Mouse (Mus musculus): Measurements from ENCODE around the gene Lcp2. TPM values are rescaled to one million over a fixed set of nuclear protein-coding genes. Genes with fewer than 3 reads are reported as not detected.

The Lcp2 gene
- total and polyA plus RNA-seq, 3 experiments, result 55.7 to 70.0 (median 66.4) TPM

DNA sequence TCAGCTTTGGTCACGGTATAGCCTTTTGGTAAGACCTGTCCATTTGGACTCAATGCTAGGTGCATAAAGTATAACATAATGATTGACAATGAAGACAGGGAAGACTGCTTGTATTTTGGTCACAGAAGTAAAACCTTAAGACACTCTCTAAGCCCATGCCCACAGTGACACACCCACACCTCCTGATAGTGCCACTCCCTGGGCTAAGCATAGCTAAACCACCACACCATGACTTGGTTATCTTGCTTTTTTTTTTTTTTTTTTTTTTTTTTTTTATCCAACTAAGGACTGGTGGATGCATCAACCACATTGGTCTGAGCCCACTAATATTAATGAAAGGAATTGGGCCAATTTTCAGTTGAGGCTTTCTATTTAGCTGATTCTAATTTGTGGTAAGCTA is 62.5 kb downstream of the Lcp2 start:
- no peaks in the 10 kb centered on the region for H3K79me2 ChIP-seq (ENCODE audit: control insufficient read depth, insufficient read depth, low read length, poor library complexity)
- H3K9ac ChIP-seq (ENCODE audit: control insufficient read depth, low read depth, low read length, poor library complexity, severe bottlenecking), result no peak overlapping the region
- no peaks in the 10 kb centered on the region for H3K9me3 ChIP-seq (replicated peaks; ENCODE audit: insufficient read depth, low read length)
- peaks cover 15 to 17% of the 10 kb centered on the region in 2 experiments for H3K4me1 ChIP-seq (ENCODE audit: control insufficient read depth in 1 of 2, insufficient read depth in 2 of 2, low read length in 2 of 2)
- DNase-seq (ENCODE audit: low read depth, low spot score), result peak; percentile 77
- H3K36me3 ChIP-seq (ENCODE audit: control insufficient read depth in 1 of 2, insufficient read depth in 2 of 2, low read length in 2 of 2), result peaks cover 0 to 17% of the 10 kb centered on the region in 2 experiments; a peak in 2 of 4 replicates
- H3K27me3 ChIP-seq (ENCODE audit: control insufficient read depth in 1 of 2, insufficient read depth in 2 of 2, low read length in 2 of 2), result no peaks in the 10 kb centered on the region
- H3K4me3 ChIP-seq (ENCODE audit: control insufficient read depth in 1 of 2, insufficient read depth in 1 of 2, low read depth in 2 of 2, low read length in 2 of 2), result no peak overlapping the region
- no peak overlapping the region for H3K27ac ChIP-seq (ENCODE audit: control insufficient read depth, low read depth, low read length)
- no peak for TF ChIP-seq TAL1 (IDR thresholded peaks at IDR 0.05; ENCODE audit: low read length)
- no peak for TF ChIP-seq CHD2 (IDR thresholded peaks at IDR 0.05; ENCODE audit: low read length)
- TF ChIP-seq POLR2A (IDR thresholded peaks at IDR 0.05; ENCODE audit: control insufficient read depth in 1 of 2, insufficient read depth in 1 of 2, low read depth in 1 of 2, low read length in 2 of 2, poor library complexity in 1 of 2), result no peak
- TF ChIP-seq USF2 (IDR thresholded peaks at IDR 0.05; ENCODE audit: borderline replicate concordance in 1 of 2, insufficient read depth in 1 of 2, low read depth in 1 of 2, low read length in 2 of 2), result no peak
- no peak for TF ChIP-seq ZMIZ1 (IDR thresholded peaks at IDR 0.05; ENCODE audit: low read depth, low read length)
- TF ChIP-seq KAT2A (conservative IDR thresholded peaks at IDR 0.05; ENCODE audit: low read depth, low read length), result no peak
- TF ChIP-seq ZC3H11A (IDR thresholded peaks at IDR 0.05; ENCODE audit: low read depth, low read length), result no peak
- TF ChIP-seq JUND (IDR thresholded peaks at IDR 0.05; ENCODE audit: low read depth, low read length), result no peak
- peak; percentile 82 for TF ChIP-seq GATA1 (IDR thresholded peaks at IDR 0.05; ENCODE audit: low read depth, low read length)
- no peak for TF ChIP-seq POLR2AphosphoS5 (IDR thresholded peaks at IDR 0.05; ENCODE audit: borderline replicate concordance, low read depth, low read length)
- TF ChIP-seq SMC3 (IDR thresholded peaks at IDR 0.05; ENCODE audit: low read depth, low read length), result no peak
- no peak; the same call in 1 of the 2 replicates for TF ChIP-seq MAFK (IDR thresholded peaks at IDR 0.05; ENCODE audit: borderline replicate concordance, low read depth, low read length)
- peak; percentile 69 for TF ChIP-seq EP300 (IDR thresholded peaks at IDR 0.05; ENCODE audit: low read depth in 1 of 2, low read length in 2 of 2)
- TF ChIP-seq CTCF (IDR thresholded peaks at IDR 0.05 in 2 of 3, conservative IDR thresholded peaks at IDR 0.05 in 1 of 3; ENCODE audit: control insufficient read depth in 1 of 3, insufficient read depth in 1 of 3, low read depth in 2 of 3, low read length in 3 of 3, poor library complexity in 1 of 3, severe bottlenecking in 1 of 3), result no peak
- TF ChIP-seq MYC (IDR thresholded peaks at IDR 0.05; ENCODE audit: low read depth, low read length), result 0 out of 2 replicates have a peak, but pooled peaks have one; percentile 40
- no peak for TF ChIP-seq USF1 (IDR thresholded peaks at IDR 0.05; ENCODE audit: low read depth, low read length)
- no peak for TF ChIP-seq E2F4 (IDR thresholded peaks at IDR 0.05; ENCODE audit: borderline replicate concordance, low read depth, low read length)
- no peak for TF ChIP-seq UBTF (IDR thresholded peaks at IDR 0.05; ENCODE audit: borderline replicate concordance, insufficient read depth, low read depth, low read length)
- TF ChIP-seq MXI1 (IDR thresholded peaks at IDR 0.05; ENCODE audit: low read depth, low read length), result peak; percentile 30; the same call in 1 of the 2 replicates
- TF ChIP-seq SIN3A (IDR thresholded peaks at IDR 0.05; ENCODE audit: low read length), result peak; percentile 73
- TF ChIP-seq ZNF384 (IDR thresholded peaks at IDR 0.05; ENCODE audit: low read depth, low read length), result peak; percentile 100
- TF ChIP-seq ZKSCAN1 (IDR thresholded peaks at IDR 0.05; ENCODE audit: low read depth, low read length), result peak; percentile 72; the same call in 1 of the 2 replicates
- no peak for TF ChIP-seq MAZ (IDR thresholded peaks at IDR 0.05; ENCODE audit: low read depth, low read length)
- TF ChIP-seq GABPA (IDR thresholded peaks at IDR 0.05; ENCODE audit: low read depth, low read length), result no peak
- no peak for TF ChIP-seq RAD21 (IDR thresholded peaks at IDR 0.05; ENCODE audit: low read depth, low read length)
- no peak for TF ChIP-seq CHD1 (IDR thresholded peaks at IDR 0.05; ENCODE audit: low read depth, low read length)
- TF ChIP-seq ELF1 (IDR thresholded peaks at IDR 0.05; ENCODE audit: low read depth, low read length), result no peak
- TF ChIP-seq MYB (IDR thresholded peaks at IDR 0.05; ENCODE audit: low read depth, low read length), result no peak
- no peak for TF ChIP-seq NELFE (IDR thresholded peaks at IDR 0.05; ENCODE audit: low read depth, low read length)
- TF ChIP-seq RCOR1 (IDR thresholded peaks at IDR 0.05; ENCODE audit: low read depth, low read length), result no peak
- no peak for TF ChIP-seq POLR2AphosphoS2 (IDR thresholded peaks at IDR 0.05; ENCODE audit: low read length)
- TF ChIP-seq TBP (IDR thresholded peaks at IDR 0.05; ENCODE audit: low read depth, low read length), result no peak
- no peak for TF ChIP-seq NRF1 (IDR thresholded peaks at IDR 0.05; ENCODE audit: insufficient read depth, low read depth, low read length, poor library complexity, severe bottlenecking)
- TF ChIP-seq ETS1 (IDR thresholded peaks at IDR 0.05; ENCODE audit: low read depth, low read length), result peak; percentile 78
- no peak for TF ChIP-seq MEF2A (IDR thresholded peaks at IDR 0.05; ENCODE audit: extremely low read depth, insufficient replicate concordance, low read depth, low read length, poor library complexity, severe bottlenecking)
- peak; percentile 45; the same call in 1 of the 2 replicates for TF ChIP-seq MAX (IDR thresholded peaks at IDR 0.05; ENCODE audit: low read length)
- TF ChIP-seq TCF12 (IDR thresholded peaks at IDR 0.05; ENCODE audit: low read depth, low read length), result 0 out of 2 replicates have a peak, but pooled peaks have one; percentile 17
- TF ChIP-seq BHLHE40 (IDR thresholded peaks at IDR 0.05; ENCODE audit: borderline replicate concordance, low read depth, low read length), result no peak
